Mouse (Mus musculus) liver, postnatal 0 days (tissue): Measurements from ENCODE around the gene 4933428G20Rik.

Experiments used
- CTCF ChIP-seq: sonication (generic); IDR thresholded peaks from 2 replicates; pipeline ENCODE4 v1.5.1; 2016; ENCODE audit warnings: antibody characterized with exemption, low read depth
- EP300 ChIP-seq: IDR thresholded peaks from 2 replicates; pipeline ENCODE4 v1.6.1; 2016; ENCODE audit warnings: antibody characterized with exemption, low read depth, mild to moderate bottlenecking

DNA sequence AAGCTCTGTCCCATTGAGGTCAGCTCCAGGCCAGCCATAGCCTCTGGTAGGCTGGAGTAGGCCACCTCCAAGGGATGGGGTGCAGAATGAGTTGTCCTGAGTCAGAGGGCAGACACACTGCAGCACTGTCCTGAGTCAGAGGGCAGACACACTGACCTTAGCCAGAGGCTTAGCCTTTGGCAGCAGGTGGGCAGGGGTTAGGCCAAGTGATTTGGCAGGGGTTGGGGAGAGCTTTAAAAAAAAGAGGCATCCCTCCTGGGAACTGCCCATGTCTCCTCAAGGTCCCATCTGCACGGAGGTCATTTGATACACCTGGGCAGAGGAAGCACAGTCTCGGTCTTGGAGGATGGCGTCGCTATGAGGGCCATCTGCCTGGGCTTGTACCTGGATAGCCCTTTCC, 36.1 kb downstream of the 4933428G20Rik start:
- TF ChIP-seq CTCF = no peak
- TF ChIP-seq EP300 = no peak
